Mouse (Mus musculus) kidney, adult 2 months (tissue): Measurements from ENCODE around the gene Fam168a. TPM values are rescaled to one million over a fixed set of nuclear protein-coding genes. Genes with fewer than 3 reads are reported as not detected.

Experiments
- DNase-seq: peaks from one replicate; pipeline ENCODE4 v3.0.0; 2021
- H3K27ac ChIP-seq: fragments of 200-500 bp; 2 replicates; pipeline ENCODE4 v1.5.1; 2012; ENCODE audit warnings: low read depth, low read length, control low read depth, inconsistent platforms; ENCODE audit not compliant: insufficient read depth
- H3K27me3 ChIP-seq: fragments of 200-500 bp; replicated peaks from 2 replicates; pipeline ENCODE4 v1.6.1; 2012; ENCODE audit warnings: mild to moderate bottlenecking, moderate library complexity, low read length, inconsistent platforms; ENCODE audit not compliant: control insufficient read depth, insufficient read depth
- H3K36me3 ChIP-seq: fragments of 200-500 bp; 2 replicates; pipeline ENCODE4 v1.6.1; 2012; ENCODE audit warnings: mild to moderate bottlenecking, moderate library complexity, low read length, inconsistent platforms; ENCODE audit not compliant: control insufficient read depth, insufficient read depth
- H3K4me1 ChIP-seq: fragments of 200-500 bp; 2 replicates; pipeline ENCODE4 v1.6.1; 2011; ENCODE audit warnings: low read length; ENCODE audit not compliant: control insufficient read depth, insufficient read depth
- H3K4me3 ChIP-seq: fragments of 200-500 bp; 2 replicates; pipeline ENCODE4 v1.5.1; 2011; ENCODE audit warnings: mild to moderate bottlenecking, low read depth, low read length, control low read depth; ENCODE audit not compliant: insufficient read depth
- CTCF ChIP-seq: fragments of 200-500 bp; conservative IDR thresholded peaks from 2 replicates; pipeline ENCODE4 v1.5.1; 2011; ENCODE audit warnings: low read depth, mild to moderate bottlenecking, control low read depth, low read length, moderate library complexity, mixed read lengths; ENCODE audit not compliant: insufficient read depth, insufficient read length
- POLR2A ChIP-seq: fragments of 200-500 bp; IDR thresholded peaks from one replicate; pipeline ENCODE4 v1.6.1; 2011; ENCODE audit warnings: low read depth, low read length, control low read depth
- WGBS: fragments of 180-500 bp; shearing (Covaris S2); methylation state at CpG from one replicate; pipeline ENCODE4 v1.1.7; 2018; 5-methylcytosine and 5-hydroxymethylcytosine counted together
- polyA plus RNA-seq: library from polyadenylated mRNA; depleted of rRNA; stranded (reverse); fragments of >200 nt; gene quantifications from 2 replicates; pipeline ENCODE4 v1.2.3, GENCODE M21; 2012

Gene Fam168a
- polyA plus RNA-seq, 1 experiment, result 47.1 TPM

- H3K27me3 ChIP-seq, result no peaks in the 10 kb centered on the region
- H3K4me1 ChIP-seq, result 0 out of 2 replicates have a peak, but pooled peaks cover 6% of the 10 kb centered on the region
- no peaks in the 10 kb centered on the region; the same call in 1 of the 2 replicates for H3K36me3 ChIP-seq
- TF ChIP-seq CTCF (no peak), POLR2A (no peak)
- no peak for DNase-seq
- no peak overlapping the region for H3K4me3 ChIP-seq
- no peak overlapping the region for H3K27ac ChIP-seq
- WGBS, result 59% methylated on average over 2 of the region's 2 CpGs
Measured at GRCm38 (mm10) chr7:100784650-100785049, 78.2 kb downstream of the Fam168a start.

- DNase-seq, result peak; percentile 29
- Histone ChIP-seq H3K27ac (no peak overlapping the region), H3K27me3 (no peaks in the 10 kb centered on the region), H3K4me1 (0 out of 2 replicates have a peak, but pooled peaks cover 6% of the 10 kb centered on the region), H3K4me3 (no peak overlapping the region), H3K36me3 (no peaks in the 10 kb centered on the region; the same call in 1 of the 2 replicates)
- TF ChIP-seq CTCF (no peak), POLR2A (no peak)
- 52% methylated on average over 4 of the region's 4 CpGs for WGBS
Measured at GRCm38 (mm10) chr7:100785426-100785825, 79.0 kb downstream of the Fam168a start.

GRCm38 (mm10) chr7:100786078-100786477 is 79.6 kb downstream of the Fam168a start:
- no peak overlapping the region for H3K27ac ChIP-seq
- WGBS, result 56% methylated on average over 1 of the region's 1 CpGs
- H3K4me3 ChIP-seq, result no peak overlapping the region
- H3K4me1 ChIP-seq, result 0 out of 2 replicates have a peak, but pooled peaks cover 6% of the 10 kb centered on the region
- DNase-seq, result no peak
- no peaks in the 10 kb centered on the region for H3K27me3 ChIP-seq
- TF ChIP-seq POLR2A (no peak), CTCF (no peak)
- H3K36me3 ChIP-seq, result no peaks in the 10 kb centered on the region; the same call in 1 of the 2 replicates

- no peaks in the 10 kb centered on the region for H3K27me3 ChIP-seq
- 5% methylated on average over 1 of the region's 1 CpGs for WGBS
- no peak overlapping the region for H3K27ac ChIP-seq
- 0 out of 2 replicates have a peak, but pooled peaks cover 6% of the 10 kb centered on the region for H3K4me1 ChIP-seq
- H3K4me3 ChIP-seq, result no peak overlapping the region
- DNase-seq, result peak; percentile 52
- TF ChIP-seq CTCF, result no peak
- no peak for TF ChIP-seq POLR2A
- H3K36me3 ChIP-seq, result no peaks in the 10 kb centered on the region; the same call in 1 of the 2 replicates
Measured at GRCm38 (mm10) chr7:100788291-100788690, 81.9 kb downstream of the Fam168a start.

GRCm38 (mm10) chr7:100798810-100799209 is 92.4 kb downstream of the Fam168a start:
- no peaks in the 10 kb centered on the region for H3K36me3 ChIP-seq
- H3K27ac ChIP-seq, result no peak overlapping the region
- peak; percentile 44 for DNase-seq
- H3K4me1 ChIP-seq, result no peaks in the 10 kb centered on the region
- H3K27me3 ChIP-seq, result no peaks in the 10 kb centered on the region
- 38% methylated on average over 3 of the region's 3 CpGs for WGBS
- no peak for TF ChIP-seq POLR2A
- 0 out of 2 replicates have a peak, but pooled peaks have one; percentile 17 for TF ChIP-seq CTCF
- H3K4me3 ChIP-seq, result no peak overlapping the region

- TF ChIP-seq POLR2A (no peak), CTCF (no peak)
- WGBS, result 65% methylated on average over 2 of the region's 2 CpGs
- Histone ChIP-seq H3K27me3 (no peaks in the 10 kb centered on the region), H3K4me1 (0 out of 2 replicates have a peak, but pooled peaks cover 3% of the 10 kb centered on the region), H3K4me3 (no peak overlapping the region), H3K36me3 (no peaks in the 10 kb centered on the region), H3K27ac (0 out of 2 replicates have a peak overlapping the region, but pooled peaks have one; percentile 16)
- DNase-seq, result peak; percentile 44
Measured at GRCm38 (mm10) chr7:100805391-100805790, 99.0 kb downstream of the Fam168a start.

- H3K36me3 ChIP-seq, result no peaks in the 10 kb centered on the region
- no peaks in the 10 kb centered on the region for H3K4me1 ChIP-seq
- no peak overlapping the region for H3K4me3 ChIP-seq
- H3K27ac ChIP-seq, result no peak overlapping the region
- WGBS, result 71% methylated on average over 5 of the region's 5 CpGs
- TF ChIP-seq POLR2A (no peak), CTCF (no peak)
- no peak for DNase-seq
- no peaks in the 10 kb centered on the region for H3K27me3 ChIP-seq
Measured at GRCm38 (mm10) chr7:100811912-100812311, 105.5 kb downstream of the Fam168a start.
